Mouse (Mus musculus): ENCODE measurements at regions not wholly inside any gene's neighbourhood (a gene's known extent, or its start where the extent isn't known, plus 50 kb on each side); places are given as distances from the start of the nearest gene placed in this dataset.

DNA sequence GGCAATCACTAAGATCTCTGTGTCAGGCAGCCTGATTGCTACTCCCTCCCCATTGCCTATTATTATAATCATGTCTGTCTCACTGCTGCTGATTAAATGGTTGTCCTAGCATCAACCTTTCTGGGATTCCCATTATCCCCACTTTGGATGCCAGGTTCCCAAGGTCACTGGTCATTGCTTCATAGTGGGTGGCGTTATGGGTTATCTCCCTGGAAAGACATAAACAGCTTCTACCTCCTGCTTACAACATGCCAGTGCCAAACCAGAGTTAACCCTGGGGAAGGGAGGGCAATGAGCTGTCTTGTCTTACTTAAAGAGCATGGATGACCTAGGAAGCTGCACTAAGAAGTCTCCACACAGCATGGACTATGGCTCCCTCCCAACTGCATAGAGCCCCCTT is 136.9 kb downstream of the Uaca start:
- 90% methylated on average over 1 of the region's 1 CpGs for WGBS

DNA sequence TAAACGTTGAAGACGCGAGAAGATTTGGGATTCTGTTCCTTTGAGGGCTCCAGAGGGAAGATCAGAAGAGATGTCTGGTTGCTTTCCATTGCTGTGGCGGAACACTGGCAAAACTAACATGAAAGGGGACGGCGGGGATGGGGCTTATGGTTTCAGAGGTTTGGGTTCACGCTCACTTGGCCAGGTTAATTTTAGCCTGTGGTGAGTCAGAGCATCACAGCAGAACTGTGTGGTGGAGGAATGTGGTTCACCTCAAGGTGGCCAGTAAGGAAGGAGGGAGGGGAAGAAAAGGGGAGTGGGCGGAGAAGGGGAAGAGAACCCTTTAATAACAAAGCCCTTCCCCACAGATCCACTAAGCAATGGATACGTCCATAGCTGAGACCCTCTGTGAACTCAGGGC is 142.6 kb downstream of the Uaca start:
- 88% methylated on average over 9 of the region's 9 CpGs for WGBS
- no peak for DNase-seq (ENCODE audit: low read depth, low spot score)

More for the DNA sequence above, 136.9 kb downstream of the Uaca start:
- no peak for DNase-seq (ENCODE audit: low read depth, low spot score)

DNA sequence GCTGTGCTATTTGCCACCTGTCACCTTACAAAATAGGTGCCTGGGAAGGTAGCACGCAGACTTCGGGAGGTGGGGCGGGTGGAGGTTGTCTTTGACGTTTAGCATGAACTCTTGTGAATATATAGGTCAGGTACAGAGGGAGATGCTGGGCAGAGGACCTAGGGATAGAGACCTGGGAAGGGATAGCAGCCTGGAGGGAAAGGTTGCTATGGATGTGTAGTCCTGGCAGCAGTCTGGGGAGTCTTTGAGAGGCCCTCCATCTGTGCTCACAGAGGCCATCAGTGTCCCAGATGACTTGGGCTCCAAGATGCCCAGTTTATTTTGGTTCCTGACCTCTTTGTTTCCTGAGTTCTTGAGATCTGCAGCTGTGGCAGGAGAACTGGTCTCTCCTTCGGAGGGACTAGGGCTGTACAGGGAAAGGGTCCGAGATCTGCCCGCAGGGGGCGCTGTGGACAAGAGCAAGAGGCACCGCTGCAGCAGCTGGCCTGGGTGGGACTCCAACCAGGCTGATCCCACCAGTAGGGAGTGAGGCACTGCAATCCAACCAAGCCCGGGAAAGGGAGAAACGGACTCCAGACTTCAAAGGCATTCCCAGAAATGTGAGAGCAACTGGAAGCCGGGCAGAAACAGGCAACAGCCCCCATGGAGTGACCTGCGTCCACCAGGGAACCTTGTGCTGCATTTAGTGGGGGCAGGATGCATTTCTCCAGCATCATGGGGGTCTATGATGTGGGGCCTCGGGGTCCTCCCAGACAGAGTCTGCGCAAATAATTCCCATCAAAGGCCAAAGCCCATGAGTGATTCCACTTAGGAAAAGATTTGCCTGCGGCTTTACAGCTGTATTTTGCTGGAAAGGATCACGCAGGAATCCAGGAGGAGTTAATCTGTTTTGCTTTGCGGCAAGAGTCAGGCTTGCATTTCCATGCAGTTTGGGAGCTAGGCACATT is 145.8 kb downstream of the Uaca start:
- no peak for DNase-seq (ENCODE audit: low read depth, low spot score)
- WGBS: 42% methylated on average over 18 of the region's 18 CpGs

DNA sequence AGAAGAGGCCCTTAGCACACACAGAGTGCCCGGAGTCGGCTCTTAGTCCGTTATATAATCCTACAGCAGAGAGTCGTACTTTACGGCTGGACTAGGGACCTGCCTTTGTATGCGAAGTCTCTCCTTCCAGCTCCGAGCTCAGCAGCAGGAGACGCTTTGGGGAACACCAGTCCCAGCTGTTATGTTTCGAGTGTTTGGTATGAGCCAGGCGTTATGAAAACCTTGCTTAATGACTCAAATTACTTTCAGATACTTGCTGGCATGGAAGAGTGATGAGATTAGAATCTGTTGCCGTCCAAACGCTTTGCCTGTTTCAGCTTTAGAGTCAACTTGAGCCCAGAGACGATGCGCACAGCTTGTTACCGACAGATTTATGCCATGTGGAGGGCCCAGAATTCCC is 153.0 kb downstream of the Uaca start:
- 64% methylated on average over 15 of the region's 15 CpGs for WGBS
- no peak for DNase-seq (ENCODE audit: low read depth, low spot score)

DNA sequence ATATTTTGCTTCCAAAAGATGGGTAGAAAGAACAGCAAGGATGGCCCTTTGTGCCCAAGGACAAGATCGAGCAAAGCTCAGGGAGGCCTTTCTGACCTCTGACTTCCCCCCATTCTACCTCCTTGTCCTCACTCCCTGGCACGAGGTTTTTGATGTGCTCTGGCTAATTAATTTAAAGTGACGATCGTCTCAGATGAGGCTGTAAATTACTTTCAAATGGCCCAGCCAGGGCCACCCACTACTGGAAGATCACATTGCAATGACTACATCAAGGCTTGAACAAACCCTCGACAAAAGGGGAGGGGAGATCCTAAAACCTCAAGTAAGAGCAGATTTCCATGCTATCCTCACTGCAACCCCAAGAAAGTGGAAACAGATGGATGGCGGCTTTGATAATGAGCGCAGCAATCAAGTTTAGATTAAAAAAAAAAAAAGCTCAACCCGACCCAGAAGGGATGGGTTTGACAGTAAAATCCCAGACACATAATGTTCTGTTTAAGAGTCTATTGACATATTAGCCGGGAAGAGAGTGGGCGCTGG is 154.3 kb downstream of the Uaca start:
- WGBS: 70% methylated on average over 10 of the region's 10 CpGs
- no peak for DNase-seq (ENCODE audit: low read depth, low spot score)

DNA sequence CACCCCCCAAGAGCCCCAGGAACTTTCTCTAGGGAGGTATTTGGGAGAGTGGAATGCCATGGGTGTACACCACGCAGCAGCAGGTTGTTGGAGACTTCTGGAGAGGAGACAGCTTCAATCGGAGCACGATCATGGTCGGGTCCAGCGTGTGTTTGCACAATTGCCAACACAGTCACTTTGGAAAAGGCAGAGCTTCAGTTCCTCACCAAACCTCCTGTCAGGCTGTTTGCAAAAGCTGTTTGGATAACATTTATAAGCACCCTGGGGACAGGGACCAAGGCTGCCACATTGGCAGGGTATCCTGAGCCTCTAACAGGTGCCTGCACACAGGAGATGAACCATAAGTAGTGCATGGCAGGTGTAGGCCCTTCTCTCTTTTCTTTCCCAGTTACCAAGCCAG is 155.8 kb downstream of the Uaca start:
- DNase-seq (ENCODE audit: low read depth, low spot score): no peak
- WGBS: 77% methylated on average over 5 of the region's 5 CpGs

DNA sequence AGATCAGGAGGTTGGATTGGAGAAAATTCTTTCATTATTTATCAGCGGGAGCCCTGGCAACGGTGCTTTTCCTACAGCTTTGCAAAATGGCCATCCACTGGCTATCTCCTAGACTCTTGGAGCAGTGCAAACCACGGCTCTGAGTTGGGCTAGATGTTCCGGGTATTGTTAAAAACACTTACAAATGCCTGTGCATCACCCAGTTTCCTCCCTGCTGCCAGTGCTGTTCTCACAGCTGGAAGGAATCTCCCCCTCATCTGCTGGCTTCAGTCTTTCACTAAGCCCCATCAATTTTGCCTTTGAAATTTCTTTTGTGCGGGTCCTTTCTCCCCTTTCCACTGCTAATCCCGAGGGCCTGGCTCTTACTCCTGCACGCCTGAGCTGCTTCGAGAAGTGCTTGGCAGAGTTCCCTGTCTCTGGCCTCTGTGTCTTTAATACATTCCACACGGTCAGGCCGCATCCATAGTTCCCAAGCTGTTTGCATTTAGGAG is 156.8 kb downstream of the Uaca start:
- no peak for DNase-seq (ENCODE audit: low read depth, low spot score)
- 50% methylated on average over 10 of the region's 10 CpGs for WGBS

DNA sequence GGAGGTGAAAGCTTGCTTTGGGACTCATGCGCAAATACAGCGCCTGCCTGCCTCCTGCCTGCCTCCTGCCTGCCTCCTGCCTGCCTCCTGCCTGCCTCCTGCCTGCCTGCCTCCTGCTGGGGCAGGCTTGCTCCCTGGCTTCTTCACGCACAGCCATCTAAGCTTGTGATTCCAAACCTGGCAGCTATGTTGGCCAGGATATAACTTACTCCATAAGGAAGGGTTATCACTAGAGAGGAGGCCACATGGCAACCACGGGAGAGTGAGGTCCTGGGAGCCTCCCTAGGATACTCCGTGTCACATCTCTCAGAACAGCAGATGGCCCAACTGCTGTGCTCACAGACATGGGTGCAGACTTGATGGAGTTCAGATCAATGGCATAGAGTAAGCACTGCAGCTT is 163.1 kb downstream of the Uaca start:
- 79% methylated on average over 5 of the region's 5 CpGs for WGBS
- no peak for DNase-seq (ENCODE audit: low read depth, low spot score)

DNA sequence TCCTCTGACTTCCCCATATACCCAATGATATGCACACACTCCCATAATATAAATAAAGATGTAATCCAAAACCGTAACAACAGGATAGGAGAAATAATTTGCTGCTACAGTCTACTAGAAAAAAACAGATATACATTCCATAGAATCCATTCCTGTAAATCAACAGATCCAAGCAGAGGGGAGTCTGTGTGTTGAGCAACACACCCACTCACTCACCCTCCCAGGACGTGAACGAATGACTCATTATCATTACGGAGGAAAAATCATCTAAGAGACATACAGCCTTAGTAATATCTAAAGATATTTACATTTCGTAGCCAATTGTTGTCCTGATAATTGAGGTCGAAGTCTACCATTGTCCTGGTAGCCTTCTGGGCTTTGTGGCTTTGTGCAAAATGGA is 165.2 kb downstream of the Uaca start:
- DNase-seq (ENCODE audit: low read depth, low spot score): no peak
- WGBS: 57% methylated on average over 6 of the region's 6 CpGs

DNA sequence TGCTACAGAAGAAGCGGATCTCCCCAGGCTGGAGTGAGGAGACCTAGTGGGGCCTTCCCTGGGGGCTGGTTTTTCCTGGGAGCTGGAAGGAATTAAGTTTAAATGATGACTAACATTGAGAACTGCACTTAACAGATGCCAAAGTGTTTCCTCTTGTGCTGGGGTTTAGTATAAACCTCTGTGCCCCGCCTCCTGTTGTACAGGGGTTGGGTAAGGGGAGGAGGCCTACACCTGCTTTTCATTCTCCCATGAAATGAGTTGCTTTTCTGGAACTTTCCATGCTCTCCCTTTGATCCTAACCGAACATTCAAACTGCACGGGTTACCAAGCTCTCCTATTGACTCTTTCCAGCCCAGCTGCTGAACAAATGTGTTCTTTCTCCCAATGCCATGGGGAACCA is 167.7 kb downstream of the Uaca start:
- no peak for DNase-seq (ENCODE audit: low read depth, low spot score)
- 69% methylated on average over 4 of the region's 4 CpGs for WGBS

DNA sequence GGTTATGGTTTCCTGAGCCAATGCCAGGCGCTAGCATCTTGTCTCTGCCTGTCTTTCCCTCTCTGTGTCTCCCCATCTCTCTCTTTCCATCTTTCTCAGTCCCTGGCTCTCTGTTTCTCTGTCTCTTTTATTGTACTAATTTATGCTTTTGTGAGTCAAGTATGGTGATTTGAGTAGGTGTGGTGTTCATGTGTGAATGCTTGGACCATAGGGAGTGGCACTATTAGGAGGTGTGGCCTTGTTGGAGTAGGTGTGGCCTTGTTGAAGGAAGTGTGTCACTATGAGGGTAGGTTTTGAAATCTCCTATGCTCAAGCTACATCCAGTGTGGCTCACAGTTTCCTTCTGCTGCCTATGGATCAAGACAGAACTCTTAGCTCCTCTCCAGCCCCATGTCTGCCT is 171.3 kb downstream of the Uaca start:
- 93% methylated on average over 1 of the region's 1 CpGs for WGBS
- no peak for DNase-seq (ENCODE audit: low read depth, low spot score)

DNA sequence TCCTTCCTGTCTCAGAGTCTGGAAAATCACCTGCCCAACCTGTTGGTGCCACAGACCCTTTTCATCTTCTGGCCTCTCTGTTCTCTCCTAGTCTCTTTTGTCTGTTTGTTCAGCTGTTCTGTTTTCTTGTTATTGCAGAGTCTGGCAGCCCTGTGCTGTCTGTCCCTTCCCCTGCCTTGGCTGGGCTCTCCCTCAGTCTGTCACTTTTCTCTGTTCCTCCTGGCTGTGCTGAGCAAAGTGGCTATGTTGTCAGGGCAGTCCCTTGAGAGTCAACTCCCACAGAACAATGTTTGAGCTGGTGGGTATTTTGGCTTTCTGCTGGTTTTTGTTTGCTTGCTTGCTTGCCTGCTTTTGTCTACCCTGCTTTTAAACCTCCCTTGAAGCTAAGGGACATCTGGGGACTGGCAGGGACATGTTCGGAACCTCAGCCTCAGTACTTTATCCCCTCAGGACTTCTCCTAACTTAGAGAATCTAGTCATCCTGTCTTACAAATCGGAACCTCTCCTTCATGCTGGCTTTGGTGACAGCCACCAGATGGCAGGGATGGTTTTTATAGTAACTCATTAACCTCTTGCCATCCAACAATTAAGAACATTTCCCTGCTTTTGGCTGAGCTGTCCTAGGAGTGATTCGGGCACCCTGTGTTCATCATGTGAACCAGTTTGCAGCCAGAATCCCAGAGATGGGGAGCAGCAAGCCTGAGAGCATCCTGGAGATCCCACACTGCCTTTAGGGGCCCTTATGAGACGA is 174.1 kb downstream of the Uaca start:
- 39% methylated on average over 4 of the region's 4 CpGs for WGBS
- no peak for DNase-seq (ENCODE audit: low read depth, low spot score)

DNA sequence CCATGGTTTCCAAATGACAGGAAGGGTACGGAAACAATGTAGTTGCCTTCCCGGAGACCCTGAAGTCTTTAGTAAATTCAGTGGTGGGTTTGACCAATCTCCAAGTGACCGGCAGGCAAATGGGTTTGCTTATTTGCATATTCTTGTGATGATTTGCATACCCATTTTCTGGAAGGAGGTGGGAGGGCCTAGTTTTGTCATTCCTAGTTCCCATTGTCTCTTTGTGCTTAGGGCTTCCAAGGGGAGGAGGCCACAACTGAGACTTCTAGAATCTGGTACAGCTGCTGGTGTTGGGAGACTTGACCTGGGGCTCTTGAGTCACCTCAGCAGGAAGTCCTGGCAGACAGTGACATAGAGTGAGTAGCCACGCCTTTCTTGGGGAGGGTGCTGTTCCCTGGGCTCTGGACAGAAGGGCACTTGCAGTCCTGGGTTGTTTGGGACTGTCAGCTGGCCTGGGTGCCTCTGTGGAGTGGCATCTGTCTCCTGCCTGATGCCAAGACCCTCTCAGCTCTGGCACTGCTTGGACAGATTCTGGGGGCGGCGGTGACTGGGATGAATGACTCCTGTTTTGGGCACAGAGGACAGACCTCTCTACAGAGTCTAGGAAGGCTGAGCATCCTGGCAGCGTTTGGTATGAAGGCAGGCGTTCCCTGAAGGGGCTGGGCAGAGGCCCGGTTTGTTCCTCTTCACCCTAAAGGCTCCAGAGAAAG is 178.0 kb downstream of the Uaca start:
- WGBS: 73% methylated on average over 9 of the region's 9 CpGs
- DNase-seq (ENCODE audit: low read depth, low spot score): no peak

DNA sequence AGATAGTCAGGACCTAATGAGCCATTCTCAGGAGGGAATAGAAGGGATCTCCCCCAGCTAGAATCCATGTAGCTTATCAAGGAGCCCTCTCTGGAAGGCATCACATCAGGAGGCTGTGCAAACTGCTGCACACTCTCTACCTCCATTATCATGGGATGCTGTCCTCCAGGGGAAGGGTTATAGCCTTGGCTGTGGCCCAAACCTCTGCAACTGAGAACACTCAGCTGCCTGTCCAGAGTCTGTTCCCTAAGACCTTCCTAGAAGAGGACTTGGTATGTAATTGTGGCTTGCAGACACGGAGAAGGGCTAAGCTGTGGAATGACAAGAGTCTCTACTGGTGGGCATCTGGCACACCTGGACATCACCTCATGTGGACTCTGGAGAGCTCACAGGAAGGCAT is 180.2 kb downstream of the Uaca start:
- WGBS: 83% methylated on average over 1 of the region's 1 CpGs
- DNase-seq (ENCODE audit: low read depth, low spot score): no peak

DNA sequence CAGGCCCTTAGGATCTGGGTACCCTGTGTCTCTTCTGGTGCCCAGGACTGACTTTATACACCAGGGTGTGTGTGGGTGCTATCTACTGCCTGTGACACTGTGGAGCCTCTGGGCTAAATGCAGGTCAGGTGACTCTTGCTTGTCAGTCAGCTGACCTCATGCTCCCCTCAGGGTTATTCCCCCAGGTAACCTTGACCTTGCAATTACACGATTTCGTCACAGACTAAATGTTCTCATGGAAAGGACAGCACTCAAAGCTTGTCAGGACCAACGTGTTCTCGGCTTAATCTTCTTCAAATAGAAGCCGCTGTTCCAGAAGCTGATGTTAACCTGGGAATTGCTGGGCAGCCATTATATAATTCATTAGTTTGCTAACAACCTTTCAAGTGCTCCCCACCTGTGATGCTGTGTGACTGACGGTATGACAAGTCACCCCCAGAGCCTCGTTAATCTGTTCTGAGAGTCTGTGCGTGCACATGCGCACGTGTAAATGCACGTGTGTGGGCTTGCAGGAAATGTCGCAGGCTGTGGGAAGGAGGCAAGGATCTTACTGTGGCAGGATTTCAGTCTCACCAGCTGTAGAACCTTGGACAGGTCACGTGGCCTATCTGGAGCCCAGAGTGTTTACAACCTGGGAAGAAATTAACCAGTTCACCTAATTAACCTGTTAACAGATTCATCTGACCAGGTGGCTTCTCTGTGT is 188.2 kb downstream of the Uaca start:
- WGBS: 40% methylated on average over 13 of the region's 13 CpGs
- DNase-seq (ENCODE audit: low read depth, low spot score): no peak

DNA sequence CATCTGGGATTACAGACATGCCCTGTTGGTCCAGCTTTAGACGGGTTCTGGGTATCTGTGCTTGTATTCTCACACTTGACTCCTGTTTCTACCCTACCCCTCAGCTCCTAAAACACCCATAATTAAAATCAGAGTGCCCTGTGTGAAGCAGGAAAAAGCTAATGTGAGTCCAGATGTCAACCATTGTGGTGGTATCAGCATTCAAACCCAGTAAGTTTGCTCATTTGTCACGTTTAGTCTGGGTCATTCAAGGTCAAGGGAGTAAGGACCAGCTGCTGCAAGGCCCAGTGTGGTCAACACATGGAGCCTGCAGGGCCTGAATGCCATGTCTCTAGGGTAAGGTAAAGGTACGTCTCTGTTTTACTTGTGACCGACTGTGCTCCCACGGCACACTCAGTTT is 188.9 kb downstream of the Uaca start:
- WGBS: 71% methylated on average over 5 of the region's 5 CpGs
- no peak for DNase-seq (ENCODE audit: low read depth, low spot score)

DNA sequence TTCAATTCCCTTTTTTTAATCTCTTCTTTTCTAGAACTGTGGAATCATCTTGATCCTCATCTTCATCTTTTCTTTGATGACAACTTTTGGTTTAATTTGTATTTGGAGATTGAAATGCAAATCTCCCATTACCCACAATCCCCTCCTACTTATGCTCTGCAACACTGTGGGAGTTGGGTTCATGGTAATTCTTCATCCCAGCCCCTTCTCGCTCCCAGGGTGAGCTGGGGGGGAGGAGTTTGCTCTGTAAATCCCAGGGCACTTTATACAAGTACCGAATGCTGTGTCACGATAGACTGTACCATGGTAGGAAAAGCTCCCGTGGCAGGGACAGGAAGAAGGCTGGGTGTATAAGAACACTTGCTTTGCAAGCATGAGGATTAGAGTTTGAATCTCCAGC is 193.8 kb downstream of the Uaca start:
- WGBS: 81% methylated on average over 4 of the region's 4 CpGs
- no peak for DNase-seq (ENCODE audit: low read depth, low spot score)

DNA sequence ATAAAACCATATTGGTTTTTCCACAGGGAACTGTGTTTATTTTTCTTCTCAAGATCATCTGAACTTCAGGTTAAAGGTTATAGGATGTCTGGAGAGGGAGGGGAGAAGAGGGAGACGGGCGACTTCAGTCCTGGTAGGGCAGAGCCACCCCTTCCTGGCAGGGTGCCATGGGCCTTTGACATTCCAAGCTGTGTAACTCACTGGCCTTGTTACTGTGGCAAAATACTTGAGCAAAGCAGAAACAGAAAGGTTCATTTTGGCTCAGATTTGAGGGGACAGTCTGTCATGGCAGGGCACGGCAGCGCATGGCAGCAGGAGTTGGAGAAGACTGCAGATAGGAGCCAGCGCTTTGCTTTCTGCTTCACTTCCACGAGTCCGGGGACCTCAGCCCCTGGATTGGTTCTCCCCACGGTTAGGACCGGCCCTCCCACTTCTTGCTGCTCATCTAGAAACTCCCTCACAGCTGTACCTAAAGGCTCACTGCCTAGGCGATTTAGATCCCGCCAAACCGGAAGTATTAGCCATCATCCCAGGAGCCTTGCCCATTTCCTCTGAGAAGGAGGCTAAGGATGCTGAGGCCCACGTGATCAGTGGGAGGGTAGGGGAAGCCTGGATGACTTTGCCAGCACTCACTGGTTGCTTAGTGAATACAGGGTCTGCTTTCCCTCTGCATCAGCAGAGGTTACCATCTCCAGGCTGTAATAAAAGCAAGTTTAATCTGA is 195.5 kb downstream of the Uaca start:
- WGBS: 32% methylated on average over 13 of the region's 13 CpGs
- DNase-seq (ENCODE audit: low read depth, low spot score): no peak

DNA sequence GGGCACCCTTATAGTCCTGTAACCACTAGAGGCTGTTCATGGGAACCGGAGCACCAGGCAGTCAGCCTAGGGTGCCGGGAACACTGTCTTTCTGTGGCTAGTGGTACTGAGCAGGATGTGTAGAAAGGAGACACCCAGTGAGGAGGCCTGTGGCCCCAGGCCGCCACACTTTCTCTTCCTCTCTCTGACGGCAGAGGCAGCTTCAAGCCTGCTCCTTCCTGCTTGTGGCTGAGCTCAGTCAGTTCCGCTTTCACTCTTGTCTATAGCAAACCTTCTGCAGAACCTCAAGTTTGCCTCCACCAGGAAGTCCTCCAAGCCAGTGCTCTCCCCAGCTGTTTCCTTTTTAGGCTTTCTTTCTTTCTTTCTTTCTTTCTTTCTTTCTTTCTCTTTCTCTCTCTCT is 197.2 kb downstream of the Uaca start:
- 77% methylated on average over 5 of the region's 5 CpGs for WGBS
- DNase-seq (ENCODE audit: low read depth, low spot score): no peak
